Mouse (Mus musculus) forebrain, embryonic 16.5 days (tissue): ENCODE results near the gene Focad. TPM values are rescaled to one million over a fixed set of nuclear protein-coding genes. Genes with fewer than 3 reads are reported as not detected.
A peak's percentile ranks its signal among the peaks of the same experiment; 100 is the strongest.

Source experiments
- ATAC-seq: fragments of 200-750 bp; cut with Nextera tagmentation; 2 replicates; pipeline ENCODE4 v1.8.0; 2017; ENCODE audit warnings: mild to moderate bottlenecking, moderate library complexity
- H3K27ac ChIP-seq: fragments of 300-500 bp; sonication (generic); 2 replicates; pipeline ENCODE4 v1.5.1; 2014; ENCODE audit warnings: low read length, control low read depth
- H3K27me3 ChIP-seq: fragments of 300-500 bp; sonication (generic); replicated peaks from 2 replicates; pipeline ENCODE4 v1.6.1; 2014; ENCODE audit warnings: low read length; ENCODE audit not compliant: control insufficient read depth, insufficient read depth
- H3K36me3 ChIP-seq: fragments of 300-500 bp; sonication (generic); 2 replicates; pipeline ENCODE4 v1.6.1; 2014; ENCODE audit not compliant: control insufficient read depth, insufficient read depth
- H3K4me1 ChIP-seq: fragments of 300-500 bp; sonication (generic); replicated peaks from 2 replicates; pipeline ENCODE4 v1.6.1; 2014; ENCODE audit warnings: low read length; ENCODE audit not compliant: control insufficient read depth, insufficient read depth
- H3K4me2 ChIP-seq: fragments of 300-500 bp; sonication (generic); 2 replicates; pipeline ENCODE4 v1.6.1; 2014; ENCODE audit warnings: mild to moderate bottlenecking, low read length, control low read depth
- H3K4me3 ChIP-seq: fragments of 300-500 bp; sonication (generic); replicated peaks from 2 replicates; pipeline ENCODE4 v1.5.1; 2014; ENCODE audit warnings: mild to moderate bottlenecking, low read length, control low read depth
- H3K9ac ChIP-seq: fragments of 300-500 bp; sonication (generic); replicated peaks from 2 replicates; pipeline ENCODE4 v1.6.1; 2014; ENCODE audit warnings: low read depth, low read length, control low read depth
- H3K9me3 ChIP-seq: fragments of 300-500 bp; sonication (generic); 2 replicates; pipeline ENCODE4 v1.6.1; 2016; ENCODE audit warnings: low read length; ENCODE audit not compliant: control insufficient read depth
- WGBS: fragments of 180-500 bp; shearing (Covaris S2); extraction: QIAGEN DNeasy Blood & Tissue Kit; methylation state at CpG from one replicate; pipeline ENCODE4 v1.1.7; 2014; 5-methylcytosine and 5-hydroxymethylcytosine counted together
- polyA plus RNA-seq: library from polyadenylated mRNA; unstranded; fragments of >200 nt; fragmentation: Nextera tagmentation; extraction: Ambion mirVana; gene quantifications from 2 replicates; pipeline ENCODE4 v1.2.1, GENCODE M21; 2015

The Focad gene
- polyA plus RNA-seq: 21.1 and 23.4 TPM in 2 replicates

DNA sequence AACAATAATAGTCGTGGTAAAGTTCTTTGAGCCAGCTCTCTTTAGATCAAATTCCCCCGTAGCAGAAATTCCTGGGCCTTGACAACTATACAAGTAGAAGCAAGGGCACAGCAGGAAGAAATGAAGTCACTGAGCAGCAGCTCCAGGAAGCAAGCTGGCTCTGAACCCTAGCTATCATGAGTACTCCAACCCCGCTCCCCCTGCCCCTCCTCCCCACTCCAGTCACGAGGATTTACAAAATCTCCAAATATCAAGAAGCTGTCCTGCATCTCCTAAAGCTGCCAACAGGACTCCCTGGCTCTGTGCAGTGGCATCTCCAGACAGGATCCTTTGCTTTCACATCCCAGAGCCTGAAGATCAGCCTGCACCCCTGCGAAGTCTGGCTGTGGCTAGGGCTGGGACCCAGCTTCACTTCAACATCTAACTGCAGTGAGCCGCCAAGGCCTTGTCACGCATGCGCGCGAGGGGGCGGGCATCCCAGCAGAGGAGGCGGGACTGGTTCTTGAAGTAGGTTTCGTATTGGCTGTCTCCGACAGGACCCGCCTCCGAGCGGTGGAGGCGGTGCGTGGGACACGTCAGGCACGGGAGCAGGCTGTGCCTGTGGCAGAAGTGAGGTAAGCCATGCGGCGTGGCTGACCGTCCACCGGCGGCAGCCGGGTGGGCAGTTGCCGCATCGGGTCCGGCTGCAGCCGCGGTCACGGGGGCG lies at the start of gene Focad:
TSS of gene Focad (plus strand) at position 568 of the 706 bp plus-strand sequence.
- Histone ChIP-seq H3K9me3 (no peaks in the 10 kb centered on the region), H3K4me1 (peaks cover 4% of the 10 kb centered on the region), H3K4me2 (peak within 1 kb of the TSS; percentile 60), H3K27ac (peak within 1 kb of the TSS; percentile 62), H3K4me3 (peak within 1 kb of the TSS; percentile 73), H3K9ac (peak within 1 kb of the TSS; percentile 75), H3K36me3 (no peaks in the 10 kb centered on the region), H3K27me3 (no peaks in the 10 kb centered on the region)
- WGBS: under 1% methylated on average over 34 of the region's 34 CpGs
- ATAC-seq: peak; percentile 100

DNA sequence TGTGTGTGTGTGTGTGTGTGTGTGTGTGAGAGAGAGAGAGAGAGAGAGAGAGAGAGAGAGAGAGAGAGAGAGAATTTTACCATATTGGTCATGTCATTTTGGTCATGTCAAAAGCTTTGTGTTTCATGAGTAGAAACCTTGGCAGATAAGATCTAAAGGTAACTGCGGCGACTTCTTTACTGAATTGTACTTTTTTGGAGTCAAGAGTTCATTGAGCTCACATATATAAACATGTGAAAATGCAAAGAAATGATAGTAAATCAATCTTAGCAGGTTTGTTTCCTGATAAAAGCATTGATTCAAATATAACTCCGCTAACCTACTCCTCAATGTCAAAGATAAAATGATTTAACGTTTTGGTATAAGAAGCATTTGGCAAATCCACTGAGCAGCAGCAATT lies 49.3 kb upstream of the Focad start:
- H3K4me3 ChIP-seq: no peak overlapping the region
- ATAC-seq: no peak
- no peaks in the 10 kb centered on the region for H3K27me3 ChIP-seq
- H3K4me2 ChIP-seq: no peak overlapping the region
- no peak overlapping the region for H3K27ac ChIP-seq
- 85% methylated on average over 4 of the region's 4 CpGs for WGBS
- no peaks in the 10 kb centered on the region for H3K9me3 ChIP-seq
- no peak overlapping the region for H3K9ac ChIP-seq
- no peaks in the 10 kb centered on the region for H3K36me3 ChIP-seq
- H3K4me1 ChIP-seq: no peaks in the 10 kb centered on the region

DNA sequence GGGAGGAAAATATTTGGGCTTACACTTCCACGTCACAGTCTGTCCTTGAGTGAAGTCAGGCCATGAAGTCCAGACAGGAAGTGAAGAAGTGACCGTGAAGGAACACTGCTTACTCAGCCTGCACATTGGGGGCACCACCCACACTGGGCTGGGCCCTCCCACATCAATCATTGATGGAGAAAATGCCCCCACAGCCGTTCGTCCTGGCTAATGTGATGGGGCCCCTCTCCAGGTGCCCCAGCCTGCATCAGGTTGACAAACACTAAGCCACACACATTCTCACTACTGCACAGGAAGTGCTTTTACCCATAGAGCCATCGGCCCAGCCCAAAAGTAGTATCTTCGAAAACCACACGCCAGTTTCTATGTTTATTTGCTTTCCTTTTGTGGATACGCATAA lies 48.1 kb upstream of the Focad start:
- Histone ChIP-seq H3K9me3 (no peaks in the 10 kb centered on the region), H3K4me3 (no peak overlapping the region), H3K9ac (no peak overlapping the region), H3K4me1 (no peaks in the 10 kb centered on the region), H3K36me3 (no peaks in the 10 kb centered on the region), H3K27ac (no peak overlapping the region), H3K4me2 (no peak overlapping the region), H3K27me3 (no peaks in the 10 kb centered on the region)
- no peak for ATAC-seq
- WGBS: 77% methylated on average over 8 of the region's 8 CpGs

DNA sequence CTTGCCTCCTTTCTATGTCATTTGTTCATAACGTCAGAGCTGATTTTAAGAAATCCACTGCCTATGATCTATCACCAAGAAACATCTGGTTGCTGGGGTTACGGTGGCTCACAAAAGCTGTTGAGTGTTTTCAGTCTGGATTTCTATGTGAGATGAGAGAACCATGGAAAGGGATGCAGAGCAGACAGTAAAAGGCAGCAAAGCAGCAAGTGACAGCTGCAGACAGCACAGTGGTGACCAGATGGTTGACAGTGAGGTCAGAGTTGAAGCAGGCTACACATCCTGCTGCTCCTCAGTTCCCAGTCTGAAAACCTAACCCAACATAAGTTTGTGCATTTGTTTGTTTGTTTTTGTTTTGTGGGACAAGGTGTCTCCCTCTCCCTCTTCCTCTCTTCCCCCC lies 19.0 kb upstream of the Focad start:
- Histone ChIP-seq H3K9ac (no peak overlapping the region), H3K4me2 (no peak overlapping the region), H3K27ac (no peak overlapping the region), H3K36me3 (no peaks in the 10 kb centered on the region), H3K27me3 (no peaks in the 10 kb centered on the region), H3K9me3 (no peaks in the 10 kb centered on the region), H3K4me3 (no peak overlapping the region), H3K4me1 (0 out of 2 replicates have a peak, but pooled peaks cover 2% of the 10 kb centered on the region)
- 75% methylated on average over 2 of the region's 2 CpGs for WGBS
- ATAC-seq: no peak

DNA sequence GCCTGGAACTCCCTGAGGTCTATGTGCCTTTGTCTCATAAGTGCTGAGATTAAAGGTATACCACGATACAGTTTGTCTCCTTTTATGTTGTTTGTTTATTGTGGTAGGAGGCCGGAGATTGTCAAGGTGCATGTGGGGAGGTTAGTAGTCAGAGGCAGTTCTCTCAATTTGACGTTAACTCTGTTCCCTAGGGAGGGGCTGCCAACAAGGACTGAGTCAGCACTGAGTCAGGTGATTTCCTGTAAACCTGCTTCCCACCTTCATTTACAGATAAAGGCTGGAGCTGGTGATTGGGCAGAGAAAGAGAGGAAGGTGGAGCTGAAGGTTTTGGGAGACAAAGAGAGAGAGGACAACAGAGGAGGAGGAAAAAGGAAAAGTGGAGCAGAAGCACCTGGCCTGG lies 15.4 kb upstream of the Focad start:
- Histone ChIP-seq H3K4me1 (0 out of 2 replicates have a peak, but pooled peaks cover 2% of the 10 kb centered on the region), H3K9ac (no peak overlapping the region), H3K4me3 (no peak overlapping the region), H3K36me3 (no peaks in the 10 kb centered on the region), H3K4me2 (no peak overlapping the region), H3K27me3 (no peaks in the 10 kb centered on the region), H3K9me3 (no peaks in the 10 kb centered on the region), H3K27ac (no peak overlapping the region)
- WGBS: 71% methylated on average over 3 of the region's 3 CpGs
- no peak for ATAC-seq

DNA sequence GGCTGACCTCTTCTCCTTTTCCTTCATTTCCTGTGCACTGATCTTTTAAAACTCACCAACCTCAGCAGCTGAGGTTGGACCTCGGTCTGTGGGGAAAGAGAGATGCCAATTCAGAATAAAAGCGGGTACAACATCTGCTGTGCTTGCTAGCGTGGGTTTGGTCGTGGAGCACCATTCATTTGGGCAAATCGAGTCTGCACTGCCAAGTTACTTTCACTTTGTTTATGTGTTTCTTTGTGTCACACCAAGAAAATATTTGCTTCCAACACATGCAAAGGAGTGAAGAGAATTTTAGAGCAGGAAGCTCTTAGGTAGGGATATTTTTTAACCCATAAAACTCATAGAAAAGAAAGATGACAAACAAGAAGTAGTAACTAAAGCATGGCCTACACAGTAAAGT lies 13.0 kb upstream of the Focad start:
- WGBS: 68% methylated on average over 5 of the region's 5 CpGs
- no peaks in the 10 kb centered on the region for H3K36me3 ChIP-seq
- ATAC-seq: no peak
- H3K9ac ChIP-seq: no peak overlapping the region
- no peaks in the 10 kb centered on the region for H3K27me3 ChIP-seq
- H3K9me3 ChIP-seq: no peaks in the 10 kb centered on the region
- H3K4me2 ChIP-seq: no peak overlapping the region
- H3K27ac ChIP-seq: no peak overlapping the region
- no peak overlapping the region for H3K4me3 ChIP-seq
- 0 out of 2 replicates have a peak, but pooled peaks cover 2% of the 10 kb centered on the region for H3K4me1 ChIP-seq

DNA sequence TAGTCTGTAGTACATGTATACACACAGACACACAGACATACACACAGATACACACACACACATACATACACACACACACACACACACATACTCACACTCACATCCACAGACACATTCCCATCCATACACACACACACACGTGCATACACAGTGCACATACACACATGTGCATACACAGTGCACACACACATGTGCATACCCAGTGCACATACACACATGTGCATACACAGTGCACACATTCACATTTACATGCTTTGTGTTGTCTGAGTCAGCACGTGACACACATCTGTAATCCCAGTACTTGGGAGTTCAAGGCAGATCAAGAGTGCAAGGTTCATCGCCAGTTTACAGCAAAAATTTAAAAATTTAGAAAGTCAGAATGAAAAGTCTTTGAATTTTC lies 12.5 kb upstream of the Focad start:
- no peak overlapping the region for H3K4me2 ChIP-seq
- H3K9me3 ChIP-seq: no peaks in the 10 kb centered on the region
- no peak overlapping the region for H3K27ac ChIP-seq
- no peaks in the 10 kb centered on the region for H3K36me3 ChIP-seq
- H3K4me3 ChIP-seq: no peak overlapping the region
- 96% methylated on average over 3 of the region's 3 CpGs for WGBS
- no peaks in the 10 kb centered on the region for H3K27me3 ChIP-seq
- ATAC-seq: no peak
- no peak overlapping the region for H3K9ac ChIP-seq
- H3K4me1 ChIP-seq: no peaks in the 10 kb centered on the region

DNA sequence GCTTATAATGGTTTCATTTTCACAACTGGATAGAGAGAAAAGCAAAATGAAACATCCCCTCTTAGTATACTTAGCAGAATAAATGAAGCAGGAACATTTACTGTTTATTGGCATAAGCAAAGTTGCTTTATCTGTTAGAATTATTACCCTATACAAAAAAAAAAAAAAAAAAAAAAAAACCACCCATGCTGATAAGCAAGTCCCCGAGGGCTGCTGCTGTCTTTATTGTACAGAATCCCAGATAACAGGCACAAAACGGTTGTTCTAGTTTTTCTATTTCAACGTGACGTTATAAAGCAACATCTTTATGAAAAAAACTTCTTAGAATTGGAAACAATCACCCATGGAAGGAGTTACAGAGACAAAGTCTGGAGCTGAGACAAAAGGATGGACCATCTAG lies 12.0 kb upstream of the Focad start:
- H3K9me3 ChIP-seq: no peaks in the 10 kb centered on the region
- 90% methylated on average over 4 of the region's 4 CpGs for WGBS
- no peak for ATAC-seq
- H3K36me3 ChIP-seq: no peaks in the 10 kb centered on the region
- H3K4me3 ChIP-seq: no peak overlapping the region
- no peak overlapping the region for H3K4me2 ChIP-seq
- H3K27me3 ChIP-seq: no peaks in the 10 kb centered on the region
- H3K4me1 ChIP-seq: no peaks in the 10 kb centered on the region
- no peak overlapping the region for H3K9ac ChIP-seq
- H3K27ac ChIP-seq: no peak overlapping the region

DNA sequence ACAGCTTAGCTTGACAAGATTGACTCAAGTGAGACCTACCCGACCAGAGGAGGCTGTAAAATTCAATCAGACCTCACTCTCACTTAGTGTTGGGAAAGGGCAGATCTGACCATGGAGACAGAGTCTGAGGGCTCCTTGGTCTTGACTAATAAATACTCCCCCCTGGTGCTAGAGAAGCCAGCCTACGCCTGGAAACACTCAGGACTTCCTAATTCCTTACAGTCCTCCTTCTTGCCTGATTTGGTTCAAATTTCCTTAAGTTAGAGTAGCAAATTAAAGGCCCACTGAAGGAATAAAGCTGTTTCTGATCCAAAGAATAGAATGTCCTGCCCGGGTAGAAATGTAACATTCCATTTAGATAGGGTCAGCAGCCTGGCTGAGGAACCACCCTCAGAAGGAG lies 10.6 kb upstream of the Focad start:
- H3K4me1 ChIP-seq: no peaks in the 10 kb centered on the region
- WGBS: 82% methylated on average over 3 of the region's 3 CpGs
- ATAC-seq: no peak
- no peaks in the 10 kb centered on the region for H3K36me3 ChIP-seq
- no peak overlapping the region for H3K4me2 ChIP-seq
- no peak overlapping the region for H3K27ac ChIP-seq
- no peak overlapping the region for H3K9ac ChIP-seq
- H3K9me3 ChIP-seq: no peaks in the 10 kb centered on the region
- no peaks in the 10 kb centered on the region for H3K27me3 ChIP-seq
- H3K4me3 ChIP-seq: no peak overlapping the region

DNA sequence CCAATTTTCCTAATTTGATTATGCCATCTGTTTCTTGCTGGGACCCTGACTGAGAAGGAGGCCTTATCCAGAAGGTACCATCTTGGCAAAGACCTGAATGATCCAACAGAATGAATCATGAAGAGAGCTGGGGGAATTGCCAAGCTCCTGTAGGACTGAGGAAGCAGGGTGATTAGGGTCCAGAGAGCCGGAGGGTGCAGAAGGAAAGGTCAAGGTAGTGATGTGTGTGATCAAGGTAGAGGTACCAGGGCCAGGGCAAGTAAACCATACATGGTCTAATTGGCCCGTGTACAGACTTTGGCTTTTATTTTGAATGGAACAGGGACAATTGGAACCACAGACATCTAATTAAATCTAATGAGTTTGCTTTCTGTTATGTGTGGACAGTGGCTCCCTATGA lies 4.1 kb upstream of the Focad start:
- H3K4me1 ChIP-seq: peaks cover 4% of the 10 kb centered on the region
- WGBS: 51% methylated on average over 2 of the region's 2 CpGs
- H3K27ac ChIP-seq: no peak overlapping the region

More for the DNA sequence above, 4.1 kb upstream of the Focad start:
- no peak for ATAC-seq
- Histone ChIP-seq H3K9ac (no peak overlapping the region), H3K4me2 (no peak overlapping the region), H3K27me3 (no peaks in the 10 kb centered on the region), H3K4me3 (no peak overlapping the region), H3K9me3 (no peaks in the 10 kb centered on the region), H3K36me3 (no peaks in the 10 kb centered on the region)
